Mouse (Mus musculus): Measurements from ENCODE around the gene Cdc42ep2.

DNA sequence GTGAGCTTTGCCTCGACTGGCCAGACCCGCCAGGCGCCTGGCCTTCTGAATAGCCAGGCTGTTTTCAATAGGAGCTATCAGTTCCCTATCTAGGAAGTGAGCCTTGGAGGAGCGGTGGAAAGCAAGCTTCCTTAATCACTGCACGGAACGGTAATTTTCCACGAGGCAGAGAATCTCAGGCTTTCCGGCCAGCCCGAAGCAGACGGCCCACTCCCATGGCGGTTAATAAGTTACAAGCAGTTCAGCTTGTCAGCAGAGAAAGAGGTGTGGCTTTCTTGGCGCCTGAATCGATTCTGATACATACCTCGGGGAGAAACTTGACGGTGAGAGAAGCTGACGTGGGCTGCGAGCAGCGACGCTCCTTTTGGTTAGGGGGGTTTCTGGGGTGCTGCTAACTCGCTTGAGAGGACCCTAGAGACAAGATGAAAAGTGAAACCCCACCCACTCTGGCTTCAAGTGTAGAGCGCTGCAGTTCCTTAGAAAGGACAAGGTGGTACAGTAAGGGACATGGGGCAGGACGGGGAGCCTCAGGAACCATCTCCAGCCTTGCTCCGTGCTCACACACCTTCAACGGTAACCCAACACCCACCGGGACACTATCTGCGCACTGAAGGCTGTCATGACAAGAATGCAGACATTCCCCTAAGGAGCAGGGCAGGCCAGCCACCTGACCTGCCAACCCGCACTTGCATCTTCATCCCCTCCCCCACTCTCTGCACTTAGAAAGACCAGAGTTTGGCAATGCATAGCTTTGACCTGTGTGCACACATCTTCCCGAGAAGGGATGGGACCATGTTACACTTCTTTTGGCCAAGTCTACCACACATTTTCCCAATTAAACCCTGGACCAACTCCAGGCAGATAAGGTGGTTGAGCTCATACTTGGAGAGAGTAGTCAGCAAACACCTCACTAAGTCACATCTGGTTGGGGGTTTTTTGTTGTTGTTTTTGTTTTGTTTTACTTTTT, 31.4 kb upstream of the Cdc42ep2 start:
- TF ChIP-seq POLR2A (IDR thresholded peaks at IDR 0.05; ENCODE audit: borderline replicate concordance, extremely low read depth, low read depth, low read length) (no peak), CTCF (IDR thresholded peaks at IDR 0.05; ENCODE audit: insufficient read depth, low read length) (no peak)

All from lung, adult 2 months (tissue).